Mouse (Mus musculus) midbrain, embryonic 15.5 days (tissue): ENCODE data around the gene Fads1. TPM values are rescaled to one million over a fixed set of nuclear protein-coding genes. Genes with fewer than 3 reads are reported as not detected.
"Not testable (repeated sequence)": the region's sequence is repeated elsewhere in the genome, so short reads cannot be mapped to it uniquely, and the experiment has no call there.

ENCODE experiments used
- ATAC-seq: fragments of 200-750 bp; cut with Nextera tagmentation; replicated peaks from 2 replicates; pipeline ENCODE4 v1.8.0; 2017; ENCODE audit warnings: moderate TSS enrichment
- H3K27ac ChIP-seq: fragments of 300-500 bp; sonication (generic); 2 replicates; pipeline ENCODE4 v1.5.1; 2015; ENCODE audit warnings: mild to moderate bottlenecking, inconsistent platforms
- H3K27me3 ChIP-seq: fragments of 300-500 bp; sonication (generic); replicated peaks from 2 replicates; pipeline ENCODE4 v1.6.1; 2015; ENCODE audit warnings: inconsistent platforms
- H3K36me3 ChIP-seq: fragments of 300-500 bp; sonication (generic); replicated peaks from 2 replicates; pipeline ENCODE4 v1.6.1; 2015; ENCODE audit warnings: inconsistent platforms
- H3K4me1 ChIP-seq: fragments of 300-500 bp; sonication (generic); 2 replicates; pipeline ENCODE4 v1.6.1; 2015; ENCODE audit warnings: inconsistent platforms
- H3K4me2 ChIP-seq: fragments of 300-500 bp; sonication (generic); 2 replicates; pipeline ENCODE4 v1.6.1; 2015; ENCODE audit warnings: inconsistent platforms, mild to moderate bottlenecking, moderate library complexity
- H3K4me3 ChIP-seq: fragments of 300-500 bp; sonication (generic); 2 replicates; pipeline ENCODE4 v1.5.1; 2015; ENCODE audit warnings: mild to moderate bottlenecking, inconsistent platforms
- H3K9ac ChIP-seq: fragments of 300-500 bp; sonication (generic); 2 replicates; pipeline ENCODE4 v1.6.1; 2015; ENCODE audit warnings: mild to moderate bottlenecking, inconsistent platforms
- H3K9me3 ChIP-seq: fragments of 300-500 bp; sonication (generic); 2 replicates; pipeline ENCODE4 v1.6.1; 2016; ENCODE audit warnings: inconsistent platforms
- WGBS: fragments of 180-500 bp; shearing (Covaris S2); methylation state at CpG from one replicate; pipeline ENCODE4 v1.1.7; 2015; ENCODE audit warnings: mixed read lengths; 5-methylcytosine and 5-hydroxymethylcytosine counted together
- polyA plus RNA-seq: library from polyadenylated mRNA; unstranded; fragments of >200 nt; fragmentation: Nextera tagmentation; extraction: Ambion mirVana; gene quantifications from 2 replicates; pipeline ENCODE4 v1.2.1, GENCODE M21; 2015

Gene Fads1
- polyA plus RNA-seq, 1 experiment from 2014 or later, result 182 TPM

- no peaks in the 10 kb centered on the region for H3K27me3 ChIP-seq
- H3K9ac ChIP-seq, result no peak overlapping the region
- H3K4me2 ChIP-seq, result no peak overlapping the region
- WGBS, result 90% methylated on average over 3 of the region's 3 CpGs
- no peak for ATAC-seq
- no peak overlapping the region for H3K27ac ChIP-seq
- H3K4me3 ChIP-seq, result no peak overlapping the region
- H3K36me3 ChIP-seq, result no peaks in the 10 kb centered on the region
- no peaks in the 10 kb centered on the region for H3K4me1 ChIP-seq
- H3K9me3 ChIP-seq, result no peaks in the 10 kb centered on the region
Measured at GRCm38 (mm10) chr19:10168441-10168840, 14.2 kb upstream of the Fads1 start.

- no peak for ATAC-seq
Measured at GRCm38 (mm10) chr19:10169179-10169578, 13.5 kb upstream of the Fads1 start.

GRCm38 (mm10) chr19:10169692-10170330 lies 12.9 kb upstream of the Fads1 start:
- not testable (repeated sequence) for H3K4me3 ChIP-seq, H3K27ac ChIP-seq, H3K9me3 ChIP-seq, H3K4me1 ChIP-seq, H3K27me3 ChIP-seq, H3K36me3 ChIP-seq, H3K4me2 ChIP-seq, ATAC-seq, H3K9ac ChIP-seq
- 72% methylated on average over 3 of the region's 3 CpGs for WGBS

More at GRCm38 (mm10) chr19:10169179-10169578, 13.5 kb upstream of the Fads1 start:
- Histone ChIP-seq H3K27me3 (no peaks in the 10 kb centered on the region), H3K36me3 (no peaks in the 10 kb centered on the region), H3K9me3 (no peaks in the 10 kb centered on the region), H3K4me3 (no peak overlapping the region), H3K4me2 (no peak overlapping the region), H3K9ac (no peak overlapping the region), H3K27ac (no peak overlapping the region), H3K4me1 (no peaks in the 10 kb centered on the region)

GRCm38 (mm10) chr19:10170466-10170865 lies 12.2 kb upstream of the Fads1 start:
- no peak overlapping the region for H3K27ac ChIP-seq
- H3K4me2 ChIP-seq, result no peak overlapping the region
- WGBS, result 17% methylated on average over 1 of the region's 1 CpGs
- no peak overlapping the region for H3K4me3 ChIP-seq
- no peaks in the 10 kb centered on the region for H3K27me3 ChIP-seq
- no peak overlapping the region for H3K9ac ChIP-seq
- H3K36me3 ChIP-seq, result no peaks in the 10 kb centered on the region
- no peak for ATAC-seq
- H3K9me3 ChIP-seq, result no peaks in the 10 kb centered on the region
- H3K4me1 ChIP-seq, result no peaks in the 10 kb centered on the region

- Histone ChIP-seq H3K36me3 (no peaks in the 10 kb centered on the region), H3K9me3 (no peaks in the 10 kb centered on the region), H3K4me3 (no peak overlapping the region), H3K9ac (no peak overlapping the region), H3K27me3 (no peaks in the 10 kb centered on the region), H3K27ac (no peak overlapping the region), H3K4me2 (no peak overlapping the region), H3K4me1 (no peaks in the 10 kb centered on the region)
- ATAC-seq, result no peak
- WGBS, result 86% methylated on average over 7 of the region's 7 CpGs
Measured at GRCm38 (mm10) chr19:10171359-10171758, 11.3 kb upstream of the Fads1 start.

DNA sequence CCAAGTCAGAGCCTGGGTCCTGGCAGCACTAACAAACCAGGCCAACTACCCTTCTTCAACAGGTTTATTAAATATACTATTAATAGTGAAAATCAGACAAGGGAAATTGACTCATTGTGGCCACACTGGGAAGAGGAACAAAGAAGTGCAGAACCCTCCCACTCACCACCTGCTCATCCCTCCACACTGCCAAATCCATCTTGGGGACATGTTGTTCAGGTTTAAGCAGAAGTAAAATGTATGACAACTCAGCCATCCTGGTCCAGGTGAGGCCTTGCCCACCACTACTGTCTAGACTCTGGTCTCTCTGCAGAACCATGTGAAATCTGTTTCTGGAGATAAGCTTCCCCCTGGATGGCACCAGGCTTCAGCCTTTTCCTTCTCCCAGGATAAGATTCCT lies 10.8 kb upstream of the Fads1 start:
- Histone ChIP-seq H3K27ac (no peak overlapping the region), H3K27me3 (no peaks in the 10 kb centered on the region), H3K4me1 (no peaks in the 10 kb centered on the region), H3K9ac (no peak overlapping the region), H3K36me3 (no peaks in the 10 kb centered on the region), H3K4me3 (no peak overlapping the region), H3K4me2 (no peak overlapping the region), H3K9me3 (no peaks in the 10 kb centered on the region)
- ATAC-seq, result no peak

DNA sequence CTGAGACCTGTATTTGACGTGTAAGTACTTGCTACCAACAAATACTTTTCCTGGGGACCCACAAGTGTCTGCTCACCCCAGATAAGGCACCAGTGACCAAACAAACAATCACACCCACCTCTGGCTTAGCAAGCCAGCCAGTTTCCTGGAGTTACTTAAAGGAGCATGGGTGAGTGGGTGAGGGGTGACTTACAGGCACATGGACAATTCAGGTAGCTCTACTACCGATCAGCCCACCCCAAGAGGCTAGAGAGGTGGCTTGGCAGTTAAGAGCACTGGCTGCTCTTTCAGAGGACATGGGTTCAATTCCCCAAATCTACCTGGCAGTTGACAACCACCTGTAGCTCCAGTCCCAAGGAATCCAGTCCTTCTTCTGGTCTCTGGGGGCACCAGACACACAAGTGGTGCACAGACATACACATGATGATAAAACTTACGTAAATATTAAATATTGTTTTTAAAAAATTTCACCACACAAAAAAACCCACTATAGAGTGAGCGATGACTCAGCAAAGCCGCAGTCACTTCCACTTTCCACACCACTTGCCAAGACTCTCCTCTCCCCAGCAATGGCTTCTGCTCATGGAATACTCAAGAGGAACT lies 9.5 kb upstream of the Fads1 start:
- H3K27me3 ChIP-seq, result no peaks in the 10 kb centered on the region
- H3K36me3 ChIP-seq, result no peaks in the 10 kb centered on the region
- no peak overlapping the region for H3K27ac ChIP-seq
- H3K4me2 ChIP-seq, result no peak overlapping the region
- H3K9me3 ChIP-seq, result no peaks in the 10 kb centered on the region
- 89% methylated on average over 5 of the region's 5 CpGs for WGBS
- H3K9ac ChIP-seq, result no peak overlapping the region
- H3K4me3 ChIP-seq, result no peak overlapping the region
- ATAC-seq, result no peak
- H3K4me1 ChIP-seq, result no peaks in the 10 kb centered on the region

GRCm38 (mm10) chr19:10173844-10174539 lies 8.7 kb upstream of the Fads1 start:
- no peak for ATAC-seq
- 90% methylated on average over 7 of the region's 7 CpGs for WGBS
- Histone ChIP-seq H3K36me3 (no peaks in the 10 kb centered on the region), H3K4me1 (no peaks in the 10 kb centered on the region), H3K27ac (no peak overlapping the region), H3K4me3 (no peak overlapping the region), H3K4me2 (no peak overlapping the region), H3K9ac (no peak overlapping the region), H3K9me3 (no peaks in the 10 kb centered on the region), H3K27me3 (no peaks in the 10 kb centered on the region)

DNA sequence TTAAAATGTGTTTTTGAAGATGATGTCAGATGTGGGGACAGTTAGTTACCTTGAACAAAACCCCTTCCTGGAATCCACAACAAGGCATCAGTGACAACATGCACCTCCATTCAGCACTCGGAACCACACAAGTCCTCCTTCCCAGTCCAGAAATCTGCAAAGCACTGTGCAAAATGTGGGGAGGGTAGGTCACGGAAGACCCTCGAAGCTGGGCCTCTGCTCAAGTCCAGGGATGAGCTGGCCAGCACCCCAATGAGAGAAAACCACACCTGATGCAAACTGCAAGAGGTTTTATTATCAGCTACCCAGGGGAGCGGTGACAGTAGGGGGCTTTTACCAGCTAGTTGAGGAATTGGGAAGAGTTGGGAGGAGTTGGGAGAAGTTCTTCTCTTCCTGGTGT lies 7.7 kb upstream of the Fads1 start:
- 81% methylated on average over 4 of the region's 4 CpGs for WGBS
- no peak overlapping the region for H3K9ac ChIP-seq
- H3K27me3 ChIP-seq, result no peaks in the 10 kb centered on the region

GRCm38 (mm10) chr19:10176477-10176876 lies 6.2 kb upstream of the Fads1 start:
- H3K4me1 ChIP-seq, result no peaks in the 10 kb centered on the region
- H3K4me2 ChIP-seq, result no peak overlapping the region
- H3K36me3 ChIP-seq, result no peaks in the 10 kb centered on the region
- H3K27ac ChIP-seq, result no peak overlapping the region
- H3K27me3 ChIP-seq, result no peaks in the 10 kb centered on the region
- WGBS, result 50% methylated on average over 1 of the region's 1 CpGs
- no peak overlapping the region for H3K9ac ChIP-seq
- H3K4me3 ChIP-seq, result no peak overlapping the region
- no peaks in the 10 kb centered on the region for H3K9me3 ChIP-seq
- no peak for ATAC-seq

More for the DNA sequence above, 7.7 kb upstream of the Fads1 start:
- ATAC-seq, result no peak
- no peaks in the 10 kb centered on the region for H3K9me3 ChIP-seq
- H3K4me3 ChIP-seq, result no peak overlapping the region
- H3K4me1 ChIP-seq, result no peaks in the 10 kb centered on the region
- no peak overlapping the region for H3K4me2 ChIP-seq
- no peaks in the 10 kb centered on the region for H3K36me3 ChIP-seq
- H3K27ac ChIP-seq, result no peak overlapping the region

DNA sequence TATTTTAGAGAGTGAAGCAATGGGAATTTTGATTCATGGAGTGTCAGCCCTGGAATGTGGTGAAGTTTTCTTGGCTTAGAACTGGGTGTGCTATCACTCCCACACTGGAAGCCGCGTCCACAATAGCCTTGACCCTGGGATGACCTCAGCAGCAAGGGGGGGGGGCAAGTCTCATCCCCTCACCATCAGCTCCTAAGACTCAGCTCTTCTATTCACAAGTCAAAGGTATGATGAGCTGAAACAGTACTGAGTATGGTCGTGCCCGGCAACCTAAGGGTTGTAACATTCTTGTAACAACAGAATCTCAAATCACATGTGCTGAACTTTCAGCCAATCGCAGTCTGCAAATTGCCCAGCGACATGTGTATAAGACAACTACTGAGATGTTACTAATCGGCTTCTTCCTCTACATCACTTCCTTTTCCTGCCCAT lies 5.7 kb upstream of the Fads1 start:
- H3K27me3 ChIP-seq, result no peaks in the 10 kb centered on the region
- 79% methylated on average over 7 of the region's 7 CpGs for WGBS
- H3K4me2 ChIP-seq, result no peak overlapping the region
- H3K4me1 ChIP-seq, result no peaks in the 10 kb centered on the region
- H3K9me3 ChIP-seq, result no peaks in the 10 kb centered on the region
- no peak overlapping the region for H3K9ac ChIP-seq
- ATAC-seq, result no peak
- no peak overlapping the region for H3K4me3 ChIP-seq
- no peaks in the 10 kb centered on the region for H3K36me3 ChIP-seq
- H3K27ac ChIP-seq, result no peak overlapping the region

GRCm38 (mm10) chr19:10181225-10181624 lies 1.5 kb upstream of the Fads1 start:
- no peaks in the 10 kb centered on the region for H3K9me3 ChIP-seq
- 87% methylated on average over 7 of the region's 7 CpGs for WGBS
- no peak overlapping the region for H3K27ac ChIP-seq
- H3K9ac ChIP-seq, result no peak overlapping the region
- H3K4me1 ChIP-seq, result peaks cover 25% of the 10 kb centered on the region
- ATAC-seq, result no peak
- H3K4me3 ChIP-seq, result no peak overlapping the region
- H3K4me2 ChIP-seq, result no peak overlapping the region
- H3K27me3 ChIP-seq, result no peaks in the 10 kb centered on the region
- H3K36me3 ChIP-seq, result peaks cover 9% of the 10 kb centered on the region

GRCm38 (mm10) chr19:10182142-10182541 lies 546 bp upstream of the Fads1 start:
- H3K9me3 ChIP-seq, result no peaks in the 10 kb centered on the region

More at GRCm38 (mm10) chr19:10182142-10182541, 546 bp upstream of the Fads1 start:
- H3K4me3 ChIP-seq, result peak overlapping the region; percentile 84
- H3K27me3 ChIP-seq, result no peaks in the 10 kb centered on the region
- peaks cover 10% of the 10 kb centered on the region for H3K36me3 ChIP-seq
- peak overlapping the region; percentile 66 for H3K4me2 ChIP-seq
- 25% methylated on average over 7 of the region's 7 CpGs for WGBS
- peak overlapping the region; percentile 96; the same call in 1 of the 2 replicates for H3K9ac ChIP-seq
- peak; percentile 9 for ATAC-seq
- H3K27ac ChIP-seq, result peak overlapping the region; percentile 93
- peaks cover 32% of the 10 kb centered on the region for H3K4me1 ChIP-seq
